ENCODE assay signal across 14 mouse cellular contexts in genomic region chr3:3308996-3309395, GRCm38 (mm10).
DNase-seq lines count a peak whose midpoint lies in the region; ATAC-seq and TF ChIP-seq lines count a peak whose summit lies in the region.
"Had no signal": no experiment of that assay in that cellular context is flagged by ENCODE, and none has a peak within 500 bp of the region (broad histone marks: within the 10 kb centered on the region; RNA-seq: fewer than 3 reads in every experiment).

No protein-coding gene starts in this region.

- H3K4me3 ChIP-seq in intestine, embryonic 14.5 days (ENCODE audit: low read depth, low read length), result no peak overlapping the region
- no peak overlapping the region for H3K4me3 ChIP-seq in intestine, postnatal 0 days (ENCODE audit: low read depth, low read length)
- peak overlapping the region; percentile 10; the same call in 1 of the 2 replicates for H3K4me3 ChIP-seq in forebrain, postnatal 0 days (ENCODE audit: low read depth, low read length)
- H3K4me3 ChIP-seq in midbrain, embryonic 15.5 days, result no peak overlapping the region; the same call in 1 of the 2 replicates
- H3K4me3 ChIP-seq: erythroblast, embryonic 14.5 days had no signal

- H3K4me2 ChIP-seq in intestine, embryonic 14.5 days (ENCODE audit: low read length), result no peak overlapping the region
- no peak overlapping the region for H3K4me2 ChIP-seq in intestine, postnatal 0 days (replicated peaks; ENCODE audit: low read depth)
- peak overlapping the region; percentile 27 for H3K4me2 ChIP-seq in forebrain, postnatal 0 days (ENCODE audit: low read depth)
- peak overlapping the region; percentile 13 for H3K4me2 ChIP-seq in midbrain, embryonic 15.5 days

- ATAC-seq in intestine, embryonic 14.5 days (replicated peaks; ENCODE audit: low FRiP score, low TSS enrichment, low read depth), result 0 out of 2 replicates have a peak, but pooled peaks have one; percentile 23
- ATAC-seq in intestine, postnatal 0 days, result no peak
- no peak for ATAC-seq in forebrain, postnatal 0 days
- 0 out of 2 replicates have a peak, but pooled peaks have one; percentile 54 for ATAC-seq in midbrain, embryonic 15.5 days (replicated peaks)
- ATAC-seq: activated CD4-positive, CD25-positive, alpha-beta regulatory T cell, adult 4 months; intestine, embryonic 16.5 days had no signal

- 0 out of 2 replicates have a peak, but pooled peaks cover 4% of the 10 kb centered on the region for H3K9me3 ChIP-seq in intestine, embryonic 14.5 days (ENCODE audit: control insufficient read depth, low read length)
- no peaks in the 10 kb centered on the region for H3K9me3 ChIP-seq in intestine, postnatal 0 days (ENCODE audit: control insufficient read depth)
- H3K9me3 ChIP-seq in forebrain, postnatal 0 days (ENCODE audit: low read length), result no peaks in the 10 kb centered on the region
- 0 out of 2 replicates have a peak, but pooled peaks cover 5% of the 10 kb centered on the region for H3K9me3 ChIP-seq in midbrain, embryonic 15.5 days

- H3K27me3 ChIP-seq in intestine, embryonic 14.5 days (replicated peaks; ENCODE audit: control insufficient read depth, insufficient read depth, low read length), result no peaks in the 10 kb centered on the region
- no peaks in the 10 kb centered on the region for H3K27me3 ChIP-seq in intestine, postnatal 0 days (replicated peaks; ENCODE audit: control insufficient read depth, insufficient read depth, low read length)
- no peaks in the 10 kb centered on the region for H3K27me3 ChIP-seq in forebrain, postnatal 0 days (ENCODE audit: insufficient read depth, low read length)
- no peaks in the 10 kb centered on the region for H3K27me3 ChIP-seq in midbrain, embryonic 15.5 days (replicated peaks)
- H3K27me3 ChIP-seq: CH12.LX had no signal

- no peaks in the 10 kb centered on the region for H3K36me3 ChIP-seq in intestine, embryonic 14.5 days (ENCODE audit: control insufficient read depth, insufficient read depth, low read length)
- no peaks in the 10 kb centered on the region for H3K36me3 ChIP-seq in intestine, postnatal 0 days (ENCODE audit: control insufficient read depth, insufficient read depth)
- H3K36me3 ChIP-seq in forebrain, postnatal 0 days (ENCODE audit: insufficient read depth), result no peaks in the 10 kb centered on the region
- H3K36me3 ChIP-seq in midbrain, embryonic 15.5 days (replicated peaks), result no peaks in the 10 kb centered on the region

- no peaks in the 10 kb centered on the region for H3K4me1 ChIP-seq in intestine, embryonic 14.5 days (replicated peaks; ENCODE audit: control insufficient read depth, insufficient read depth, low read length)
- H3K4me1 ChIP-seq in intestine, postnatal 0 days (replicated peaks; ENCODE audit: control insufficient read depth, insufficient read depth, low read length), result no peaks in the 10 kb centered on the region
- H3K4me1 ChIP-seq in forebrain, postnatal 0 days (ENCODE audit: insufficient read depth), result no peaks in the 10 kb centered on the region
- no peaks in the 10 kb centered on the region for H3K4me1 ChIP-seq in midbrain, embryonic 15.5 days

- DNase-seq in intestine, embryonic 14.5 days (ENCODE audit: low spot score), result no peak
- peak; percentile 13 for DNase-seq in R1 (ENCODE audit: low read depth, low spot score)
- DNase-seq in forebrain, postnatal 0 days, result no peak
- no peak for DNase-seq in embryo, embryonic 11 days
- no peak for DNase-seq in thymus, postnatal 10 days (ENCODE audit: low spot score in 2 of 2)
- DNase-seq: cerebellum, postnatal 14 days; gastrocnemius, postnatal 36 days; thymus, postnatal 14 days had no signal

- WGBS in intestine, embryonic 14.5 days, result 53% methylated on average over 18 of the region's 18 CpGs
- 67% methylated on average over 18 of the region's 18 CpGs for WGBS in intestine, postnatal 0 days
- 59% methylated on average over 18 of the region's 18 CpGs for WGBS in forebrain, postnatal 0 days
- WGBS in midbrain, embryonic 15.5 days, result 66% methylated on average over 17 of the region's 18 CpGs

- no peak for TF ChIP-seq CTCF in intestine, postnatal 0 days (IDR thresholded peaks at IDR 0.05; ENCODE audit: low read depth)
- TF ChIP-seq CTCF in forebrain, postnatal 0 days (IDR thresholded peaks at IDR 0.05; ENCODE audit: low read depth), result no peak

- no peak overlapping the region for H3K9ac ChIP-seq in intestine, embryonic 14.5 days (ENCODE audit: low read length)
- no peak overlapping the region for H3K9ac ChIP-seq in intestine, postnatal 0 days (ENCODE audit: low read depth, low read length)
- no peak overlapping the region for H3K9ac ChIP-seq in forebrain, postnatal 0 days
- H3K9ac ChIP-seq in midbrain, embryonic 15.5 days, result no peak overlapping the region

- H3K27ac ChIP-seq in intestine, embryonic 14.5 days (ENCODE audit: low read depth), result no peak overlapping the region
- H3K27ac ChIP-seq in intestine, postnatal 0 days (ENCODE audit: low read depth, low read length), result no peak overlapping the region
- no peak overlapping the region for H3K27ac ChIP-seq in forebrain, postnatal 0 days (ENCODE audit: low read depth, low read length)
- no peak overlapping the region for H3K27ac ChIP-seq in midbrain, embryonic 15.5 days

Comparison
In these comparisons a context has a peak if more than half of its experiments do, and no peak if none do; other contexts are left out.
1. ATAC-seq: peak in intestine, embryonic 14.5 days (single experiment) and midbrain, embryonic 15.5 days (single experiment); none in intestine, postnatal 0 days (single experiment) and forebrain, postnatal 0 days (single experiment).
2. H3K4me2 ChIP-seq: peak in forebrain, postnatal 0 days (single experiment) and midbrain, embryonic 15.5 days (single experiment); none in intestine, embryonic 14.5 days (single experiment) and intestine, postnatal 0 days (single experiment).